In the genomic region with DNA sequence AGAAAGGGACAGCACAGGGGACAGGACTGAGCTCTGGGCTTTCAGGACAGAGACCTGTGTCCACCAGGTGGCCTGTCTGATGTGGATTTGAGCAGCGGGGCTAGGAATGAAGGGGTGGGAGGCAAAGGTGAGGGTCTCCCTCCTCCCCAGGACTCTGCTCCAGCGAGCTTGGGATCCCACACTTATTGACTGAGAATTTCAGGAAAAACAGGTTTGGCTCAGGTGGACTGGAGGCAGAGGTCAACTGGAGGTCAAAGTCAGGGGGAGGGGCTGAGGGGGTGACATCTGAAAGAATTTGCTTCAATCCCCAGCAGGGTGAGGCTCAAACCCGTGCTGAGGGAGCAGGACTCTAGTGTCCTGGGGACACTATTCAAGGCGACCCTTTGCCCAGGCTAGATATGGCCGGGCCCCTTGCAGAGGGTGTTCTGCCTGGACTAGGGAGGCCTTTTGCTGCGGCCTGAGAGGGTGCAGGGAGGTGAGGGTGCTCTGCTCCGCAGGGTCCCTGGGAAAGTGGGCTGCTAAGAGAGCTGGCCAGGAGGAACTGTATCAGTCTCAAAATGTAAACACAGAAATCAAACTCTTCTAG, we compare ENCODE assay signal across 12 mouse cellular contexts.
A peak's percentile ranks its signal among the peaks of the same experiment; 100 is the strongest.
DNase-seq lines count a peak whose midpoint lies in the region; ATAC-seq lines count a peak whose summit lies in the region.
"Had no signal": no experiment of that assay in that cellular context is flagged by ENCODE, and none has a peak within 500 bp of the region (broad histone marks: within the 10 kb centered on the region; RNA-seq: fewer than 3 reads in every experiment).

No protein-coding gene starts in this region.

- H3K4me1 ChIP-seq in hindbrain, embryonic 10.5 days (replicated peaks) = peaks cover 88% of the 10 kb centered on the region
- H3K4me1 ChIP-seq in hindbrain, embryonic 14.5 days (replicated peaks; ENCODE audit: control insufficient read depth, insufficient read depth, low read length) = peaks cover 48% of the 10 kb centered on the region
- peaks cover 85% of the 10 kb centered on the region for H3K4me1 ChIP-seq in embryonic facial prominence, embryonic 10.5 days
- H3K4me1 ChIP-seq in midbrain, embryonic 11.5 days (ENCODE audit: control insufficient read depth, insufficient read depth, low read length) = peaks cover 35% of the 10 kb centered on the region

- no peak overlapping the region for H3K4me3 ChIP-seq in hindbrain, embryonic 10.5 days
- no peak overlapping the region for H3K4me3 ChIP-seq in hindbrain, embryonic 14.5 days (replicated peaks; ENCODE audit: low read length)
- H3K4me3 ChIP-seq in embryonic facial prominence, embryonic 10.5 days = no peak overlapping the region; the same call in 1 of the 2 replicates
- H3K4me3 ChIP-seq in midbrain, embryonic 11.5 days (ENCODE audit: low read depth, low read length) = no peak overlapping the region
- H3K4me3 ChIP-seq: erythroblast, embryonic 14.5 days; liver, embryonic 13.5 days had no signal

- H3K9ac ChIP-seq in hindbrain, embryonic 14.5 days = no peak overlapping the region
- no peak overlapping the region for H3K9ac ChIP-seq in midbrain, embryonic 11.5 days (ENCODE audit: low read length)
- H3K9ac ChIP-seq: liver, embryonic 13.5 days had no signal

- H3K36me3 ChIP-seq in hindbrain, embryonic 10.5 days = peaks cover 29% of the 10 kb centered on the region
- 0 out of 2 replicates have a peak, but pooled peaks cover 3% of the 10 kb centered on the region for H3K36me3 ChIP-seq in hindbrain, embryonic 14.5 days (replicated peaks; ENCODE audit: control insufficient read depth, insufficient read depth)
- peaks cover 21% of the 10 kb centered on the region for H3K36me3 ChIP-seq in embryonic facial prominence, embryonic 10.5 days (replicated peaks)
- H3K36me3 ChIP-seq in midbrain, embryonic 11.5 days (ENCODE audit: control insufficient read depth, insufficient read depth, low read length) = no peaks in the 10 kb centered on the region
- H3K36me3 ChIP-seq: liver, embryonic 13.5 days had no signal

- ATAC-seq in hindbrain, embryonic 14.5 days (ENCODE audit: low FRiP score) = no peak
- ATAC-seq in midbrain, embryonic 11.5 days (ENCODE audit: low FRiP score) = 0 out of 2 replicates have a peak, but pooled peaks have one; percentile 38
- ATAC-seq: CD4-positive, CD25-positive, alpha-beta regulatory T cell, adult 4 months had no signal

- DNase-seq in hindbrain, embryonic 10.5 days (ENCODE audit: low spot score) = no peak
- no peak for DNase-seq in hindbrain, embryonic 14.5 days (ENCODE audit: low spot score)
- DNase-seq in embryonic facial prominence, embryonic 10.5 days (ENCODE audit: low spot score) = peak; percentile 49
- DNase-seq in kidney, adult 11 months = peak; percentile 60
- no peak for DNase-seq in midbrain, embryonic 11.5 days (ENCODE audit: low spot score, missing footprints)
- no peak for DNase-seq in cerebellum, postnatal 10 days
- no peak for DNase-seq in adrenal gland, adult 18-20 months (ENCODE audit: low spot score in 2 of 2)
- no peak for DNase-seq in left cerebral cortex, postnatal 10 days (ENCODE audit: extremely low spot score in 1 of 2, low spot score in 2 of 2)
- DNase-seq: liver, embryonic 13.5 days; thymus, postnatal 36 days had no signal

- H3K9me3 ChIP-seq in hindbrain, embryonic 10.5 days = no peaks in the 10 kb centered on the region
- H3K9me3 ChIP-seq in hindbrain, embryonic 14.5 days (ENCODE audit: control insufficient read depth, low read length) = no peaks in the 10 kb centered on the region
- H3K9me3 ChIP-seq in embryonic facial prominence, embryonic 10.5 days = no peaks in the 10 kb centered on the region
- H3K9me3 ChIP-seq in midbrain, embryonic 11.5 days (ENCODE audit: control insufficient read depth, low read length) = no peaks in the 10 kb centered on the region
- H3K9me3 ChIP-seq: liver, embryonic 13.5 days had no signal

- no peaks in the 10 kb centered on the region for H3K27me3 ChIP-seq in hindbrain, embryonic 10.5 days (ENCODE audit: insufficient read depth, poor library complexity, severe bottlenecking)
- H3K27me3 ChIP-seq in hindbrain, embryonic 14.5 days (ENCODE audit: control insufficient read depth, insufficient read depth, low read length) = no peaks in the 10 kb centered on the region
- no peaks in the 10 kb centered on the region for H3K27me3 ChIP-seq in embryonic facial prominence, embryonic 10.5 days (replicated peaks; ENCODE audit: low read depth, poor library complexity, severe bottlenecking)
- no peaks in the 10 kb centered on the region for H3K27me3 ChIP-seq in midbrain, embryonic 11.5 days (ENCODE audit: control insufficient read depth, insufficient read depth, low read length)
- H3K27me3 ChIP-seq: liver, embryonic 13.5 days had no signal

- intact Hi-C loops in left cerebral cortex, postnatal 10 days (cut with DNase I) = no loop called here

- WGBS in hindbrain, embryonic 10.5 days = 47% methylated on average over 7 of the region's 7 CpGs
- 50% methylated on average over 7 of the region's 7 CpGs for WGBS in hindbrain, embryonic 14.5 days
- 36% methylated on average over 7 of the region's 7 CpGs for whole genome bisulfite sequencing in embryonic facial prominence, embryonic 10.5 days
- 51% methylated on average over 7 of the region's 7 CpGs for WGBS in midbrain, embryonic 11.5 days

- peak overlapping the region; percentile 80 for H3K27ac ChIP-seq in hindbrain, embryonic 10.5 days
- no peak overlapping the region for H3K27ac ChIP-seq in hindbrain, embryonic 14.5 days
- H3K27ac ChIP-seq in embryonic facial prominence, embryonic 10.5 days (replicated peaks) = peak overlapping the region; percentile 71
- H3K27ac ChIP-seq in midbrain, embryonic 11.5 days (ENCODE audit: low read depth, low read length) = no peak overlapping the region; the same call in 1 of the 2 replicates
- H3K27ac ChIP-seq: liver, embryonic 13.5 days had no signal

- no peak overlapping the region for H3K4me2 ChIP-seq in hindbrain, embryonic 14.5 days (replicated peaks)
- no peak overlapping the region for H3K4me2 ChIP-seq in midbrain, embryonic 11.5 days
- H3K4me2 ChIP-seq: liver, embryonic 13.5 days had no signal

Comparison
In these comparisons a context has a peak if more than half of its experiments do, and no peak if none do; other contexts are left out.
1. H3K27ac ChIP-seq: peak in hindbrain, embryonic 10.5 days (single experiment) and embryonic facial prominence, embryonic 10.5 days (single experiment); none in hindbrain, embryonic 14.5 days (single experiment) and midbrain, embryonic 11.5 days (single experiment).
2. DNase-seq: peak in embryonic facial prominence, embryonic 10.5 days (single experiment) and kidney, adult 11 months (single experiment); none in hindbrain, embryonic 10.5 days (single experiment), hindbrain, embryonic 14.5 days (single experiment), midbrain, embryonic 11.5 days (single experiment), cerebellum, postnatal 10 days (0 of 2), adrenal gland, adult 18-20 months (0 of 2) and left cerebral cortex, postnatal 10 days (0 of 2).